Mouse (Mus musculus) E14TG2a.4 (cell line): Measurements from ENCODE around the gene Tipin.
"Not testable (repeated sequence)": the region's sequence is repeated elsewhere in the genome, so short reads cannot be mapped to it uniquely, and the experiment has no call there.

ENCODE experiments used
- H3K27me3 ChIP-seq: 2 replicates; pipeline ENCODE4 v1.6.1; 2014; ENCODE audit warnings: low read length, control low read depth; ENCODE audit not compliant: insufficient read depth
- H3K36me3 ChIP-seq: 2 replicates; pipeline ENCODE4 v1.6.1; 2014; ENCODE audit warnings: low read length, control low read depth; ENCODE audit not compliant: insufficient read depth
- H3K4me1 ChIP-seq: replicated peaks from 2 replicates; pipeline ENCODE4 v1.6.1; 2014; ENCODE audit warnings: low read depth, low read length, control low read depth
- H3K4me3 ChIP-seq: replicated peaks from 2 replicates; pipeline ENCODE4 v1.5.1; 2014; ENCODE audit warnings: mild to moderate bottlenecking, low read length
- H3K9me3 ChIP-seq: 2 replicates; pipeline ENCODE4 v1.6.1; 2014; ENCODE audit warnings: low read length, control low read depth
- CTCF ChIP-seq: conservative IDR thresholded peaks from 2 replicates; pipeline ENCODE4 v1.5.1; 2014; ENCODE audit warnings: low read length
- NANOG ChIP-seq: IDR thresholded peaks from 2 replicates; pipeline ENCODE4 v1.6.1; 2014; ENCODE audit warnings: borderline replicate concordance, low read length, mixed read lengths
- POU5F1 ChIP-seq: IDR thresholded peaks from 2 replicates; pipeline ENCODE4 v1.6.1; 2014; ENCODE audit warnings: low read length, borderline replicate concordance

The Tipin gene

GRCm38 (mm10) chr9:64261023-64261422 is 20.4 kb upstream of the Tipin start:
- TF ChIP-seq POU5F1 (no peak), NANOG (no peak)
- no peaks in the 10 kb centered on the region for H3K9me3 ChIP-seq

GRCm38 (mm10) chr9:64264813-64265212 is 16.6 kb upstream of the Tipin start:
- H3K9me3 ChIP-seq = no peaks in the 10 kb centered on the region
- no peaks in the 10 kb centered on the region for H3K27me3 ChIP-seq
- TF ChIP-seq POU5F1 (no peak), CTCF (no peak), NANOG (no peak)
- no peaks in the 10 kb centered on the region for H3K36me3 ChIP-seq
- H3K4me3 ChIP-seq = no peak overlapping the region
- H3K4me1 ChIP-seq = peaks cover 28% of the 10 kb centered on the region

More at GRCm38 (mm10) chr9:64261023-64261422, 20.4 kb upstream of the Tipin start:
- H3K4me1 ChIP-seq = peaks cover 18% of the 10 kb centered on the region
- H3K4me3 ChIP-seq = no peak overlapping the region
- no peaks in the 10 kb centered on the region for H3K36me3 ChIP-seq
- H3K27me3 ChIP-seq = no peaks in the 10 kb centered on the region

GRCm38 (mm10) chr9:64267231-64267630 is 14.2 kb upstream of the Tipin start:
- no peaks in the 10 kb centered on the region for H3K36me3 ChIP-seq
- H3K4me3 ChIP-seq = peak overlapping the region; percentile 62; the same call in 1 of the 2 replicates
- H3K9me3 ChIP-seq = no peaks in the 10 kb centered on the region
- TF ChIP-seq NANOG (no peak), CTCF (no peak), POU5F1 (no peak)
- no peaks in the 10 kb centered on the region for H3K27me3 ChIP-seq
- peaks cover 47% of the 10 kb centered on the region for H3K4me1 ChIP-seq

GRCm38 (mm10) chr9:64268196-64268595 is 13.2 kb upstream of the Tipin start:
- H3K4me3 ChIP-seq = peak overlapping the region; percentile 62
- no peaks in the 10 kb centered on the region for H3K27me3 ChIP-seq
- TF ChIP-seq NANOG = no peak
- TF ChIP-seq CTCF = no peak
- no peak for TF ChIP-seq POU5F1
- H3K4me1 ChIP-seq = peaks cover 51% of the 10 kb centered on the region
- no peaks in the 10 kb centered on the region for H3K36me3 ChIP-seq
- no peaks in the 10 kb centered on the region for H3K9me3 ChIP-seq

GRCm38 (mm10) chr9:64268836-64269235 is 12.5 kb upstream of the Tipin start:
- Histone ChIP-seq H3K4me1 (peaks cover 51% of the 10 kb centered on the region), H3K4me3 (0 out of 2 replicates have a peak overlapping the region, but pooled peaks have one; percentile 62)
- H3K36me3 ChIP-seq, H3K9me3 ChIP-seq, H3K27me3 ChIP-seq: not testable (repeated sequence)

- no peaks in the 10 kb centered on the region for H3K36me3 ChIP-seq
- TF ChIP-seq POU5F1 (no peak), NANOG (no peak), CTCF (no peak)
- H3K9me3 ChIP-seq = no peaks in the 10 kb centered on the region
- peaks cover 54% of the 10 kb centered on the region for H3K4me1 ChIP-seq
- no peak overlapping the region for H3K4me3 ChIP-seq
- no peaks in the 10 kb centered on the region for H3K27me3 ChIP-seq
Measured at GRCm38 (mm10) chr9:64271249-64271648, 10.1 kb upstream of the Tipin start.

DNA sequence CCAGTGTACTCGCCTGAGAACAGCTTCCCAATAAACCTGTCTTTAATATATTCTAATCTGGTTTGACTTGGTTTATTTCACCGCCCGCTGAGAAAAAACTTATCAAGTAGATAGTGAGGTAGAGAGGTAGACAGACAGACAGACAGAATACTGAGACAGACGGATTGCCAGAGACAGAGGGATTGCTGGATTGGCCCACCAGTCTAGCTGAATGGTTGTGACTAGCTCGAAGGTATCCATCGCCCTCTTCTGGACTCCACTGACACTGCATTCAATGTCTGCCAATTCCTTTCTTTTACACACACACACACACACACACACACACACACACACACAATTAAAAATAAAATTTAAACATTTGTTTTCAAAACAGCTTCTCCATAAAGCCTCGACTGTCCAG is 8.8 kb upstream of the Tipin start:
- TF ChIP-seq NANOG (no peak), POU5F1 (no peak), CTCF (peak; percentile 39)
- no peaks in the 10 kb centered on the region for H3K9me3 ChIP-seq
- peak overlapping the region; percentile 62 for H3K4me3 ChIP-seq
- no peaks in the 10 kb centered on the region for H3K27me3 ChIP-seq
- no peaks in the 10 kb centered on the region for H3K36me3 ChIP-seq
- H3K4me1 ChIP-seq = peaks cover 44% of the 10 kb centered on the region

- TF ChIP-seq NANOG = no peak
- TF ChIP-seq POU5F1 = no peak
- TF ChIP-seq CTCF = no peak
- H3K4me3 ChIP-seq = no peak overlapping the region
Measured at GRCm38 (mm10) chr9:64273757-64274156, 7.6 kb upstream of the Tipin start.

DNA sequence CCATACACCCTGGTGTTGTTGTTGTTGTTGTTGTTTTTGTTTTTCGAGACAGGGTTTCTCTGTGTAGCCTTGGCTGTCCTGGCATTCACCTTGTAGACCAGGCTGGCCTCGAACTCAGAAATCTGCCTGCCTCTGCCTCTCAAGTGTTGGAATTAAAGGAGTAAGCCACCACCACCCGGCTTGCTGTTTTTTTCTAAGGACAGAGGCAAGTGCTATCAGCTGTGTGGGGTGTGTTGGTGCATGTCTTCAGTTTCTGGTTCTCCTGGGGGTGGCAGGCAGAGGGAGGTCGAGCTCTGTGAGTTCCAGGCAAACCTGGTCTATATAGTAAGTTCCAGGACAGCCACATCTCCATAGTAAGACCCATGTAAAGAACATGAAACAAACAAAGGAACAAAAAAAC is 7.1 kb upstream of the Tipin start:
- Histone ChIP-seq H3K27me3 (no peaks in the 10 kb centered on the region), H3K36me3 (no peaks in the 10 kb centered on the region), H3K4me3 (no peak overlapping the region), H3K9me3 (no peaks in the 10 kb centered on the region), H3K4me1 (peaks cover 30% of the 10 kb centered on the region)
- TF ChIP-seq NANOG (no peak), POU5F1 (no peak), CTCF (no peak)

More at GRCm38 (mm10) chr9:64273757-64274156, 7.6 kb upstream of the Tipin start:
- Histone ChIP-seq H3K36me3 (no peaks in the 10 kb centered on the region), H3K27me3 (no peaks in the 10 kb centered on the region), H3K9me3 (no peaks in the 10 kb centered on the region), H3K4me1 (peaks cover 32% of the 10 kb centered on the region)
